Mouse (Mus musculus) erythroblast, embryonic 14.5 days (primary cell): ENCODE results near the gene Ggact. TPM values are rescaled to one million over a fixed set of nuclear protein-coding genes. Genes with fewer than 3 reads are reported as not detected.

Experiments
- H3K27me3 ChIP-seq: 2 replicates; pipeline ENCODE4 v1.6.1; 2012; ENCODE audit warnings: inconsistent platforms; ENCODE audit not compliant: control insufficient read depth
- H3K36me3 ChIP-seq: 2 replicates; pipeline ENCODE4 v1.6.1; 2012; ENCODE audit warnings: mild to moderate bottlenecking, inconsistent platforms; ENCODE audit not compliant: control insufficient read depth
- H3K4me1 ChIP-seq: 2 replicates; pipeline ENCODE4 v1.6.1; 2012; ENCODE audit warnings: inconsistent platforms; ENCODE audit not compliant: control insufficient read depth
- H3K4me3 ChIP-seq: replicated peaks from 2 replicates; pipeline ENCODE3; 2012; ENCODE audit warnings: moderate library complexity, mild to moderate bottlenecking, inconsistent platforms
- H3K9me3 ChIP-seq: 2 replicates; pipeline ENCODE4 v1.6.1; 2012; ENCODE audit warnings: low read length, inconsistent platforms, mixed read lengths; ENCODE audit not compliant: control insufficient read depth
- GATA1 ChIP-seq: IDR thresholded peaks from 2 replicates; pipeline ENCODE4 v1.6.1; 2012; ENCODE audit warnings: low read length, inconsistent platforms, mixed read lengths
- TAL1 ChIP-seq: IDR thresholded peaks from 3 replicates; pipeline ENCODE4 v1.6.1; 2012; ENCODE audit warnings: low read length, inconsistent platforms, mixed read lengths
- polyA plus RNA-seq: library from polyadenylated mRNA; stranded (reverse); fragments of >175 nt; gene quantifications from 2 replicates; pipeline ENCODE4 v1.2.3, GENCODE M21; 2012

Ggact gene
- polyA plus RNA-seq, 1 experiment = 1.7 TPM

DNA sequence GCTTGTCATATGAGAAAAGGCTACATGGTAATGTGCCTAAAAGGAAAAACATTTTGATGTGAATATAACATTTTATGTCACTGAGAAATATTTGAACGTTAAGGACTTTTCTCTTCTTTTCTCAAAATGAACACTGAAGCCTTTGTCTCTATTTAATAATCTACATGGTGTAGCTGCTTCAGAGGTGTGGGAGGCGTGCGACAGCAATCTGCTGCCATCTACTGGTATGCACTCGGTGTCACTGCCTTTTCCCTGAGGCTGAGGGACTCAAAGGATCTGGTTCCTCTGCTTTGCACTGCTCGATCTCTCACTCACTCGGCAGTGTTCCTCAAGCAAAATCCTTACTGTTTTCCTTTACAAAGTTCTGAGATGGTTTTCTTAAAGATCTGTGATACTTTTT, 37.4 kb downstream of the Ggact start:
- no peak for TF ChIP-seq GATA1
- Histone ChIP-seq H3K9me3 (no peaks in the 10 kb centered on the region), H3K4me3 (no peak overlapping the region), H3K27me3 (no peaks in the 10 kb centered on the region), H3K4me1 (no peaks in the 10 kb centered on the region), H3K36me3 (no peaks in the 10 kb centered on the region)

GRCm38 (mm10) chr14:122875636-122876035, 37.9 kb downstream of the Ggact start:
- no peak for TF ChIP-seq TAL1
- no peak for TF ChIP-seq GATA1

DNA sequence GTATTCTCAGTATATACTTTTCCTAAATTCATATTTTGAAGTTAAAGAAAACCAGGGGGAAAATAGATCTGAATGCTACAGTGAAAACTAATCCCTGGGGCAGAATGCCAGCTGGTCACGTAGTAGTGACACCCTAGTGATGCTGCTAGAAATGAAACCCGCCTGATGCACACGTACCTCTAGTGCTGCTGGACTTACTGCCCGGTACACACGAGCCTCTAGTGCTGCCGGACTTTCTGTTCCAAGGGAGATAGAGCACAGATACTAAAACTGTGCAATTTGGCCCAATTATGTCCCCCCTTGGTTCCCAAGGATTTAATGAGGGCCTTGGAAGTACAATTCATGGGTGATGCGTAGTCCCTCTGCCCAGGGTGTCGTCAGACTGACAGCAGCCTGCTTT, 38.5 kb downstream of the Ggact start:
- no peaks in the 10 kb centered on the region for H3K36me3 ChIP-seq
- no peaks in the 10 kb centered on the region for H3K4me1 ChIP-seq
- no peaks in the 10 kb centered on the region for H3K27me3 ChIP-seq
- no peak for TF ChIP-seq GATA1
- TF ChIP-seq TAL1 = no peak
- H3K9me3 ChIP-seq = no peaks in the 10 kb centered on the region
- no peak overlapping the region for H3K4me3 ChIP-seq

More at GRCm38 (mm10) chr14:122875636-122876035, 37.9 kb downstream of the Ggact start:
- Histone ChIP-seq H3K36me3 (no peaks in the 10 kb centered on the region), H3K27me3 (no peaks in the 10 kb centered on the region), H3K4me3 (no peak overlapping the region), H3K4me1 (no peaks in the 10 kb centered on the region), H3K9me3 (no peaks in the 10 kb centered on the region)

DNA sequence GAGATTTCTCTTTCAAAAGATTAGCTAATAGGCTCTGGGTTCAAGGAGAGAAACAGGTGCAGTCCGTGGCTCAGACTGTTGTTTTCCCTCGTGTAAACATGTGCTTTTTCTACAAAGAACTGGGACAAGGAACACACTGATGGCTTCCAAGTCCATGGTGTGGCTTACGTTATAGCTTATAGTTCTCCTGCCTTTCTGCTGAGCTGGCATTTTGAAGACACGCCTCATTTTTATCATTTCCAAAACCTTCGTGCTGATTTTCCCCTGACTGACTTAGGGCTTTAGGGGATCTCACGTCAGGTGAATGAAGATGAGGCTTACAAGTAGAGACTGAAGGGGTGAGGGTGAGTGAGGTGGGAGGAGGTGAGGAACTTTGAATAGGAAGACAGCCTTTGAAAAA, 40.9 kb downstream of the Ggact start:
- H3K27me3 ChIP-seq = no peaks in the 10 kb centered on the region
- H3K9me3 ChIP-seq = no peaks in the 10 kb centered on the region
- no peaks in the 10 kb centered on the region for H3K4me1 ChIP-seq
- no peak overlapping the region for H3K4me3 ChIP-seq
- H3K36me3 ChIP-seq = no peaks in the 10 kb centered on the region
- no peak for TF ChIP-seq TAL1
- TF ChIP-seq GATA1 = no peak

DNA sequence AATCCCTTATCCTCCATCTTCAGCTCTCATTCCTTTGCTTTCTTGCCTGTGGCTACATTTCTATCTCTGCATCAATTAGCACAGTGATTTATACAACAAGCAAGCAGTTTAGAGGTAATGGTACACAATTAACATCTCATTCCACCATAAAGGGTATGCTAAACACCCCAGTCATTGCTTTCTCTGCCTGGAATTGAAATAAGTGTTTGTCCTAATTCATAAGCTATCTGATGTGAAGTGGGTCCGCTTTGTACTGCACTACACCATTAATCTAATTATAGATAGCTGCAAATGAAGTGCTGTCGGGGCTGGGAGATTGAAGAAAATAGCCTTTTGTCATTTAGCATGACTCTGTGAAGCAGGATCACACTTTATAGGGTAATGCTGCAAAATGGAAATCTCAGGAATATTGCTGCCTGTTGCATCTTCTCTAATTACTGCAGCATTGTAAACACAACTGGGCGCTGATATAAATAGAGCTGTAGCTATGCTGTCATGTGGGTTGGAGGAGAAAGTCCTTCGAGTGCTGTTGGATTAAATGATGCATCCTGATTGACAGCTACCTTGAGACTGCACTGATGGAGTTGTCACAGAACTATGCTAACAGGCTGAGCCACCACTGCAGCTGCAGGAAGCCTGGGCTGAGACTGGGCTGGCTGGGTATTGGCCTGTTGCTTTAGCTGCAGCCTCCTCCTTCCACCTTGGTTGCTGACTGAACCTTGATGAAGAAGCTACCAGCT, 41.5 kb downstream of the Ggact start:
- Histone ChIP-seq H3K9me3 (no peaks in the 10 kb centered on the region), H3K4me3 (no peak overlapping the region), H3K36me3 (no peaks in the 10 kb centered on the region), H3K4me1 (no peaks in the 10 kb centered on the region), H3K27me3 (no peaks in the 10 kb centered on the region)
- TF ChIP-seq TAL1 (no peak), GATA1 (no peak)

DNA sequence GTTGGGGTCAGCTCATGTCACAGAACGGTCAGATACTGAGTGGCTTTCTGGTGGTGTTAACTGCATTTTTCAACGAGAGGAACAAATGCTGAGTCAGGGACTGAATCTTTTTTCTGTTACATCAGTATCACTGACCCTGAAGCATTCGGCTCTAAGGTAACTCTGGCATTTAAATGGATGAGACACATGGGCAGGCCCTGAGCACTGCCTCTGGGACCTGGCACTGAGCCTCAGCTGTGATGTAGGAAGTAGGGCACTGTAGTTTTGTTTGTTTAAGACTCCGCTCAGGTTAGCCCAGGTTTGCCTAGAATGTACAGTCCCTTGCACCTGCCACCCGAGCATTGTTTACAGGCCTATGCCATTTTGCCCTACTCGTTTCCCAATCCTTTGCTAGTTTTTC, 43.7 kb downstream of the Ggact start:
- no peaks in the 10 kb centered on the region for H3K36me3 ChIP-seq
- TF ChIP-seq GATA1 (no peak), TAL1 (no peak)
- H3K27me3 ChIP-seq = no peaks in the 10 kb centered on the region
- H3K4me3 ChIP-seq = no peak overlapping the region
- no peaks in the 10 kb centered on the region for H3K9me3 ChIP-seq
- H3K4me1 ChIP-seq = no peaks in the 10 kb centered on the region

- H3K36me3 ChIP-seq = no peaks in the 10 kb centered on the region
- TF ChIP-seq GATA1 (no peak), TAL1 (no peak)
- H3K27me3 ChIP-seq = no peaks in the 10 kb centered on the region
- no peaks in the 10 kb centered on the region for H3K4me1 ChIP-seq
- no peak overlapping the region for H3K4me3 ChIP-seq
- H3K9me3 ChIP-seq = no peaks in the 10 kb centered on the region
Measured at GRCm38 (mm10) chr14:122867531-122868285, 45.8 kb downstream of the Ggact start.

DNA sequence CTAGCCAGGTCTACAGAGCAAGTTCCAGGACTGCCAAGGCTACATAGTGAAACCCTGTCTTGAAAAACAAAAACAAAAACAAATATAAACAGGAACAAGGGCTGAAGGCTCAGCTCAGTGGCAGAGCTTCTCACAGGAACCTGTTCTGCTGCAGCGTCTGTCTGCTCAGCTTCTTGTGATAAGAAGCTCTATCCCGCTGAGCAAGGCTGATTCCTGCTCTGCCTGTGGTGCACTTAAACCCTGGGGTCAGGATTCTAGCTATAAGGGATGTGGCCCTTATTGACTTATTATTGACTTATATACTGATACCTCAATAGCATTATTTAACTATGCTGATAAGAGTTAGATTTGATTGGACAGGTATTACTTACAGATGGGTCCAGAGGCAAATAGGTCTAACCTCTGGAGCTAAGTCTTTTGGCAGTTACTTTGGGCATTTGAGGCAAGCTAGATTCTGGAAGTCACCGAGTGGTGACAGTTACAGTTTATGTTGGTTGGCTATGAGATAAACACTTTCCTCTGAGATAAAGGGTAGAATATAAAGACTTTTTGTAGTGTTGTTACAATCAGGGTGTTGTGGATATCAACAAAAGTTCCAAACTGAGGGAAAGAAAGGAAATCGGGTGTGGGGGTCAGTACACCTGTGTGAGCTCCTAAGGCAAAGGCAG, 48.0 kb downstream of the Ggact start:
- Histone ChIP-seq H3K36me3 (no peaks in the 10 kb centered on the region), H3K27me3 (no peaks in the 10 kb centered on the region), H3K4me3 (no peak overlapping the region), H3K9me3 (no peaks in the 10 kb centered on the region), H3K4me1 (no peaks in the 10 kb centered on the region)
- TF ChIP-seq TAL1 = no peak
- TF ChIP-seq GATA1 = no peak

- H3K4me3 ChIP-seq = no peak overlapping the region
- TF ChIP-seq TAL1 (no peak), GATA1 (no peak)
- no peaks in the 10 kb centered on the region for H3K9me3 ChIP-seq
- H3K4me1 ChIP-seq = no peaks in the 10 kb centered on the region
- no peaks in the 10 kb centered on the region for H3K36me3 ChIP-seq
- no peaks in the 10 kb centered on the region for H3K27me3 ChIP-seq
Measured at GRCm38 (mm10) chr14:122862623-122863022, 50.9 kb downstream of the Ggact start.
